Mouse (Mus musculus) NIH3T3 (cell line): ENCODE measurements around the gene Mmp23.

Experiments used
- DNase-seq: peaks from one replicate; pipeline ENCODE4 v3.0.0-alpha.2; 2012; ENCODE audit warnings: low read depth

Mmp23 gene

DNA sequence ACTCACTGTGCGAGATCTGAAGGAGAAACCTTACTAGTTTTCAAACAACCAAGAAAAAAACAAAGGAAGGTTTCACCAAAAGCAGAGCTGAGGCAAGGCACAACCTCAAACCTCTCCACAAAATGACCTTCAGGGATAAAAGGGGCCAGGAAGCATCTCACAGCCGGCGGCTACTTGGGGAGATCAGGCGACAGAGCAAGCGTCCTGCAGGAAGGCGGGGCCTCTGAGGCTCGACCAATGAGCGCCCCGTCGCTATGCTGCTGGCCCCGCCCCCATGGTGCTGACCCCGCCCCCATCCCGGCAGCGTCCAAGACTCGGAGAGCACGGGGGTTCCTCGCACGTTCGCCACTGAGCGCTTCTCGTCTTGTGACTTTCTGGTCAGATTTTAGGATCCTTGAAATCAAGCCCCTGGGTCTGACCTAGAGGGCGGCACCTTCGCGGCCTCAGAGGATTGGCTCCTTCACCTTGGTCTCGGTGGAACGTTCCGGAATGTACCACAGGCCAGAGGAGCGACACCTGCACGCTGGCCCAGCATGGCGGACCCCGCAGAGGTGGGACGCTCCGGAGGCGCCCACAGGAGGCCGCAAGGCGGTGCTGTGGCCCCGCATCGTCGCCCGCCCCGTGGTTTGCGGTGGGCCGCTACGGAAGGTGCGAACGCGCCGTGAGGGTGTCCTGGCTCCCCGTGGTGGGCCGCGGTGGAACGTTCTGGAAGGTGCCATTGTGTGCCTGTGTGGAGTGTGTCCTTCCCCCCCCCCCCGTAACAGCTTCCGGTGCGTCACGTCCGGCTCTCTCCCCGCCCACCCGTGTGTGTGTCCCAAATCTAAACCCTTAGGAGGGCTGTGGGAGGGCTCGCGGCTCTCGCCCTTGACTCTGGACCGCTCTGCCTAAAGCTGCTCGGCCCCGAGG is 51.8 kb downstream of the Mmp23 start, which contains the start of gene Slc35e2:
Gene Slc35e2, plus strand, starts transcription at position 326 of the 906 bp plus-strand sequence.
- DNase-seq = peak; percentile 92
